ENCODE assay signal across 15 mouse cellular contexts in genomic region chrX:12046676-12047075, GRCm38 (mm10).
"Had no signal": no experiment of that assay in that cellular context is flagged by ENCODE, and none has a peak within 500 bp of the region (broad histone marks: within the 10 kb centered on the region; RNA-seq: fewer than 3 reads in every experiment).

No protein-coding gene starts in this region.

- H3K27me3 ChIP-seq: stomach, embryonic 15.5 days had no signal

- H3K9ac ChIP-seq: neural tube, embryonic 13.5 days; neural tube, embryonic 15.5 days; stomach, embryonic 15.5 days had no signal

- H3K27ac ChIP-seq: neural tube, embryonic 13.5 days; neural tube, embryonic 15.5 days; stomach, embryonic 15.5 days; stomach, postnatal 0 days had no signal

- H3K36me3 ChIP-seq: neural tube, embryonic 15.5 days; stomach, embryonic 15.5 days had no signal

- DNase-seq: retina, postnatal 1 day; right cerebral cortex, postnatal 14 days; right cerebral cortex, postnatal 25 days; right cerebral cortex, postnatal 4 days; spleen, adult 18-20 months; thymus, adult 18-20 months; thymus, adult 2 months; thymus, postnatal 14 days; thymus, postnatal 25 days; thymus, postnatal 36 days; thymus, postnatal 4 days had no signal

- H3K4me3 ChIP-seq: neural tube, embryonic 13.5 days; neural tube, embryonic 15.5 days; stomach, embryonic 15.5 days had no signal

- H3K4me2 ChIP-seq: neural tube, embryonic 13.5 days; neural tube, embryonic 15.5 days; stomach, embryonic 15.5 days had no signal

- H3K9me3 ChIP-seq: neural tube, embryonic 13.5 days; neural tube, embryonic 15.5 days; stomach, embryonic 15.5 days had no signal
